Mouse (Mus musculus) MEL (cell line): ENCODE results near the gene Prim1. TPM values are rescaled to one million over a fixed set of nuclear protein-coding genes. Genes with fewer than 3 reads are reported as not detected.
A peak's percentile ranks its signal among the peaks of the same experiment; 100 is the strongest.

ENCODE experiments used
- DNase-seq: peaks from one replicate; pipeline ENCODE4 v3.0.0; 2011; ENCODE audit warnings: low read depth, low spot score
- H3K27ac ChIP-seq: 2 replicates; pipeline ENCODE4 v1.5.1; 2012; ENCODE audit warnings: low read depth, mild to moderate bottlenecking, control low read depth, low read length, moderate library complexity; ENCODE audit not compliant: control insufficient read depth
- H3K27me3 ChIP-seq, 2 experiments: fragments of 150-350 bp in 1 of 2; sonication (generic) in 1 of 2; 2 replicates each; pipeline ENCODE4 v1.6.1; 2012; ENCODE audit warnings: low read length in 2 of 2, mild to moderate bottlenecking in 2 of 2, improper control_type of control experiment in 1 of 2, moderate library complexity in 1 of 2; ENCODE audit not compliant: insufficient read depth in 2 of 2, control insufficient read depth in 1 of 2
- H3K36me3 ChIP-seq, 2 experiments: 2 replicates each; pipeline ENCODE4 v1.6.1; 2012 to 2014; ENCODE audit warnings: low read length in 2 of 2, improper control_type of control experiment in 1 of 2, inconsistent platforms in 1 of 2, mild to moderate bottlenecking in 1 of 2; ENCODE audit not compliant: insufficient read depth in 2 of 2, control insufficient read depth in 1 of 2
- H3K4me1 ChIP-seq, 2 experiments: fragments of 150-350 bp in 1 of 2; sonication (generic) in 1 of 2; 2 replicates each; pipeline ENCODE4 v1.6.1; 2012; ENCODE audit warnings: low read length in 2 of 2, improper control_type of control experiment in 1 of 2, mild to moderate bottlenecking in 1 of 2; ENCODE audit not compliant: insufficient read depth in 2 of 2, control insufficient read depth in 1 of 2
- H3K4me3 ChIP-seq, 2 experiments: fragments of 150-350 bp in 1 of 2; sonication (generic) in 1 of 2; 2 replicates each; pipeline ENCODE4 v1.5.1; 2012; ENCODE audit warnings: low read depth in 2 of 2, low read length in 2 of 2, mild to moderate bottlenecking in 2 of 2, moderate library complexity in 2 of 2, control low read depth in 1 of 2, improper control_type of control experiment in 1 of 2; ENCODE audit not compliant: control insufficient read depth in 1 of 2, insufficient read depth in 1 of 2
- H3K79me2 ChIP-seq: 2 replicates; pipeline ENCODE4 v1.6.1; 2012; ENCODE audit warnings: mild to moderate bottlenecking, low read length, moderate library complexity; ENCODE audit not compliant: control insufficient read depth, poor library complexity, insufficient read depth
- H3K9ac ChIP-seq: 2 replicates; pipeline ENCODE4 v1.6.1; 2012; ENCODE audit warnings: low read depth, mild to moderate bottlenecking, control low read depth, low read length, moderate library complexity; ENCODE audit not compliant: control insufficient read depth, poor library complexity, severe bottlenecking
- H3K9me3 ChIP-seq: fragments of 150-350 bp; sonication (generic); replicated peaks from 2 replicates; pipeline ENCODE4 v1.6.1; 2012; ENCODE audit warnings: mild to moderate bottlenecking, low read length, improper control_type of control experiment, moderate library complexity; ENCODE audit not compliant: insufficient read depth
- BHLHE40 ChIP-seq: IDR thresholded peaks from 2 replicates; pipeline ENCODE4 v1.6.1; 2012; ENCODE audit warnings: low read depth, mild to moderate bottlenecking, inconsistent platforms, low read length, improper control_type of control experiment, borderline replicate concordance
- CHD2 ChIP-seq: IDR thresholded peaks from 2 replicates; pipeline ENCODE4 v1.6.1; 2011; ENCODE audit warnings: low read length, improper control_type of control experiment
- CTCF ChIP-seq, 3 experiments: IDR thresholded peaks in 2 of 3; conservative IDR thresholded peaks in 1 of 3; 2 replicates each; pipeline ENCODE4 v1.5.1; 2011 to 2012; ENCODE audit warnings: low read length in 3 of 3, low read depth in 2 of 3, mild to moderate bottlenecking in 2 of 3, improper control_type of control experiment in 1 of 3, inconsistent platforms in 1 of 3, mixed read lengths in 1 of 3, moderate library complexity in 1 of 3; ENCODE audit not compliant: control insufficient read depth in 1 of 3, insufficient read depth in 1 of 3, poor library complexity in 1 of 3, severe bottlenecking in 1 of 3
- EP300 ChIP-seq, 2 experiments: IDR thresholded peaks; 2 replicates each; pipeline ENCODE4 v1.6.1; 2011; ENCODE audit warnings: improper control_type of control experiment in 2 of 2, low read length in 2 of 2, low read depth in 1 of 2, mild to moderate bottlenecking in 1 of 2
- ETS1 ChIP-seq: IDR thresholded peaks from 2 replicates; pipeline ENCODE4 v1.6.1; 2012; ENCODE audit warnings: low read depth, mild to moderate bottlenecking, inconsistent platforms, low read length, improper control_type of control experiment, moderate library complexity
- GABPA ChIP-seq: IDR thresholded peaks from 2 replicates; pipeline ENCODE4 v1.6.1; 2012; ENCODE audit warnings: low read depth, mild to moderate bottlenecking, inconsistent platforms, low read length, improper control_type of control experiment, moderate library complexity
- GATA1 ChIP-seq: IDR thresholded peaks from 2 replicates; pipeline ENCODE4 v1.6.1; 2011; ENCODE audit warnings: low read depth, low read length, improper control_type of control experiment
- JUND ChIP-seq: IDR thresholded peaks from 2 replicates; pipeline ENCODE4 v1.6.1; 2011; ENCODE audit warnings: low read depth, mild to moderate bottlenecking, improper control_type of control experiment, low read length
- KAT2A ChIP-seq: conservative IDR thresholded peaks from 2 replicates; pipeline ENCODE4 v1.6.1; 2012; ENCODE audit warnings: low read depth, low read length, improper control_type of control experiment, inconsistent platforms
- MAFK ChIP-seq: IDR thresholded peaks from 2 replicates; pipeline ENCODE4 v1.6.1; 2011; ENCODE audit warnings: low read depth, mild to moderate bottlenecking, low read length, improper control_type of control experiment, borderline replicate concordance
- MAZ ChIP-seq: IDR thresholded peaks from 2 replicates; pipeline ENCODE4 v1.6.1; 2012; ENCODE audit warnings: low read depth, mild to moderate bottlenecking, inconsistent platforms, low read length, improper control_type of control experiment
- MEF2A ChIP-seq: IDR thresholded peaks from 2 replicates; pipeline ENCODE4 v1.6.1; 2014; ENCODE audit warnings: low read depth, mild to moderate bottlenecking, inconsistent platforms, low read length, improper control_type of control experiment; ENCODE audit not compliant: poor library complexity, insufficient replicate concordance, severe bottlenecking; ENCODE audit errors: extremely low read depth
- MXI1 ChIP-seq: IDR thresholded peaks from 2 replicates; pipeline ENCODE4 v1.6.1; 2011; ENCODE audit warnings: mild to moderate bottlenecking, low read depth, low read length, improper control_type of control experiment
- MYC ChIP-seq: IDR thresholded peaks from 2 replicates; pipeline ENCODE4 v1.6.1; 2011; ENCODE audit warnings: low read depth, mild to moderate bottlenecking, low read length, improper control_type of control experiment, moderate library complexity
- POLR2AphosphoS2 ChIP-seq: IDR thresholded peaks from 2 replicates; pipeline ENCODE4 v1.6.1; 2011; ENCODE audit warnings: low read length, improper control_type of control experiment
- POLR2AphosphoS5 ChIP-seq: IDR thresholded peaks from 2 replicates; pipeline ENCODE4 v1.6.1; 2012; ENCODE audit warnings: low read depth, borderline replicate concordance, mild to moderate bottlenecking, inconsistent platforms, low read length, moderate library complexity, mixed read lengths
- RCOR1 ChIP-seq: IDR thresholded peaks from 2 replicates; pipeline ENCODE4 v1.6.1; 2012; ENCODE audit warnings: low read depth, mild to moderate bottlenecking, inconsistent platforms, low read length, improper control_type of control experiment
- SIN3A ChIP-seq: IDR thresholded peaks from 2 replicates; pipeline ENCODE4 v1.6.1; 2012; ENCODE audit warnings: low read length, improper control_type of control experiment, inconsistent platforms
- TAL1 ChIP-seq: IDR thresholded peaks from 2 replicates; pipeline ENCODE4 v1.6.1; 2012; ENCODE audit warnings: mild to moderate bottlenecking, inconsistent platforms, low read length, moderate library complexity, mixed read lengths
- TBP ChIP-seq: IDR thresholded peaks from 2 replicates; pipeline ENCODE4 v1.8.0; 2011; ENCODE audit warnings: low read depth, low read length, improper control_type of control experiment
- TCF12 ChIP-seq: IDR thresholded peaks from 2 replicates; pipeline ENCODE4 v1.6.1; 2014; ENCODE audit warnings: low read depth, mild to moderate bottlenecking, inconsistent platforms, low read length, improper control_type of control experiment, moderate library complexity
- UBTF ChIP-seq: IDR thresholded peaks from 2 replicates; pipeline ENCODE4 v1.6.1; 2012; ENCODE audit warnings: low read depth, mild to moderate bottlenecking, inconsistent platforms, low read length, improper control_type of control experiment, moderate library complexity, borderline replicate concordance; ENCODE audit not compliant: insufficient read depth
- USF1 ChIP-seq: IDR thresholded peaks from 2 replicates; pipeline ENCODE4 v1.6.1; 2014; ENCODE audit warnings: low read depth, mild to moderate bottlenecking, inconsistent platforms, low read length, improper control_type of control experiment, moderate library complexity
- ZKSCAN1 ChIP-seq: IDR thresholded peaks from 2 replicates; pipeline ENCODE4 v1.6.1; 2012; ENCODE audit warnings: low read depth, mild to moderate bottlenecking, inconsistent platforms, low read length, improper control_type of control experiment, moderate library complexity
- ZNF384 ChIP-seq: IDR thresholded peaks from 2 replicates; pipeline ENCODE4 v1.6.1; 2012; ENCODE audit warnings: low read depth, mild to moderate bottlenecking, inconsistent platforms, low read length, improper control_type of control experiment
- polyA plus RNA-seq, 2 experiments: library from polyadenylated mRNA; stranded (reverse) in 1 of 2; unstranded in 1 of 2; fragments of >175 nt in 1 of 2; fragments of >200 nt in 1 of 2; gene quantifications; 2 replicates each; pipeline versions ENCODE4 v1.2.1 to v1.2.4; 2012; ENCODE audit warnings: low replicate concordance in 2 of 2, low read depth in 1 of 2; ENCODE audit not compliant: insufficient read length in 2 of 2, insufficient read depth in 1 of 2, missing spikeins in 1 of 2
- total RNA-seq: library from RNA; depleted of rRNA; stranded (reverse); fragments of 300-350 nt; gene quantifications from 2 replicates; pipeline ENCODE4 v1.2.3, GENCODE M21; 2012

The Prim1 gene
- total and polyA plus RNA-seq, 3 experiments = 71.5 to 74.0 TPM; not detected in 1

DNA sequence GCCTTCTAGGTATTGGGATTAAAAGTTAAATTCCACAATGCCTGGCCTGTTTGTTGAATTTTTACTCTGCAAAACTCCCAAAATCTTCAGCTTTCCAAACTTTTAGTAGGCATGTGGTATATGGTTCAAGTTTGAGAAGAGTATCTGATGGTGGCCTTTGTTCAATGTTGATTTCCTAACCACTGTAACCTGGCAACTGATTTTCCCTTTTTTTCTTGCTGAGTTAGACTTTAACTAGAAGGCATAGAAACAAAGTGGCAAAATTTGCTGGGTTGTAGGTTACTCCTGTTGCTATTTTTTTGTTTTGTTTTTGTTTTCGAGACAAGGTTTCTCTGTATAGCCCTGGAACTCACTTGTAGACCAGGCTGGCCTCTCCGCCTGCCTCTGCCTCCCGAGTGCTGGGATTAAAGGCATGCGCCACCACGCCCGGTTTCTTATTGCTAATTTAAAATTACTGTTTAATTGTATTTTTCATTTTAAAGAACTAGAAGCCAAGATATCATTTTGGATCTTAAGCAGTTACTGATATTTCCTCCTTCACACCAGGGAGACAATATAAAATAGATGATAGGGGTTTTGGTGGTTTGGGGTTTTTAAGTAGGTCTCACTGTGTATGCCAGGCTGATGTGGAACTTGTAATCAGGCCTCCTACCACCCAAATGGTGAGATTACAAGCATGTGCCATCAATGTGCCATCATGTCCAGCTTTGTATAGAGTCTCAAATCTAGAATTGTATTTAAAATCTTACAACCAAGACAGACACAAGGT lies 47.4 kb downstream of the Prim1 start (continued):
- TF ChIP-seq RCOR1 (no peak; the same call in 1 of the 2 replicates), MYC (0 out of 2 replicates have a peak, but pooled peaks have one; percentile 17), GATA1 (0 out of 2 replicates have a peak, but pooled peaks have one; percentile 3), MEF2A (no peak), CHD2 (no peak), BHLHE40 (no peak)

DNA sequence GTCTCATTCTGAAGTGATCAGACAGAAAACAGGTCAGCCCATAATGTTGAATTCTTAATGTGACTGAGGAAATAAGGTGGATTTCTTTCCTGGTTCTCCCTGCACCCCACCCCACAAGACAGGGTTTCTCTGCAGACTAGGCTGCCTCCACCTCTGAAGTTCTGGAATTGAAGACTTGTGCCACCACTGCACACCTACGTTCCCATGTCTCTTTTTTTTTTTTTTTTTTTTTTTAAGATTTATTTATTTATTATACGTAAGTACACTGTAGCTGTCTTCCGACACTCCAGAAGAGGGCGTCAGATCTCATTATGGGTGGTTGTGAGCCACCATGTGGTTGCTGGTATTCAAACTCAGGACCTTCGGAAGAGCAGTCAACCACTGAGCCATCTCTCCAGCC lies 51.1 kb downstream of the Prim1 start:
- TF ChIP-seq MAFK = no peak
- TF ChIP-seq ZNF384 = peak; percentile 82
- Histone ChIP-seq H3K4me3 (no peak overlapping the region), H3K36me3 (peaks cover 38 to 71% of the 10 kb centered on the region in 2 experiments), H3K27ac (no peak overlapping the region), H3K4me1 (peaks cover 30% of the 10 kb centered on the region in 2 experiments), H3K79me2 (peaks cover 75% of the 10 kb centered on the region), H3K9ac (no peak overlapping the region), H3K9me3 (no peaks in the 10 kb centered on the region), H3K27me3 (no peaks in the 10 kb centered on the region)
- no peak for DNase-seq

DNA sequence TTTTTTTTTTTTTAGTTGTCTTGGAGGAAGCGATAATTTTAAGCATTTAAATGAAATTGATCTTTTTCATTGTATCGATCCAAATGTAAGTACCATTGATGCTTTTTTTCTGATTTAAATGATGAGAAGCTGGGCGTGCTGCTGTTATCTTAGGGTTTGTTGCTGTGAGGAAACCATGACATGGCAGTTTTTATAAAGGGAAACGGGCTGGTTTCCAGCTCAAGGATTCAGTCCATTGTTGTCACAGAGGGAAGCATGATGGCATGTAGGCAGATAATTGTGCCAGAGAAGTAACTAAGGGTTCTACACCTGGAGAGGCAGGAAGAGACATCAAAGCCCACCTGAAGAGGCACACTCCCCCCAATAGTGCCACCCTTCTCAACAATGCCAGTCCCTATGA lies 54.2 kb downstream of the Prim1 start:
- no peaks in the 10 kb centered on the region for H3K27me3 ChIP-seq
- H3K4me3 ChIP-seq = no peak overlapping the region
- no peak overlapping the region for H3K9ac ChIP-seq
- TF ChIP-seq MAFK = peak; percentile 81; the same call in 1 of the 2 replicates
- TF ChIP-seq TBP = no peak
- TF ChIP-seq POLR2AphosphoS5 = no peak
- no peak for TF ChIP-seq POLR2AphosphoS2
- no peak for TF ChIP-seq JUND
- TF ChIP-seq MAZ = no peak
- TF ChIP-seq ETS1 = peak; percentile 89
- TF ChIP-seq ZNF384 = peak; percentile 13; the same call in 1 of the 2 replicates
- 0 out of 2 replicates have a peak, but pooled peaks have one; percentile 19 for TF ChIP-seq TCF12
- TF ChIP-seq MXI1 = peak; percentile 80
- TF ChIP-seq GABPA = peak; percentile 80
- TF ChIP-seq UBTF = no peak
- peak; percentile 48; the same call in 1 of the 2 replicates for TF ChIP-seq GATA1
- no peak for TF ChIP-seq USF1
- TF ChIP-seq EP300 (IDR thresholded peaks at IDR 0.05; ENCODE audit: low read depth in 1 of 2, low read length in 2 of 2) = peak; percentile 48 to 59; a peak in 3 of 4 replicates
- peak; percentile 77 for TF ChIP-seq SIN3A
- peak; percentile 50 for TF ChIP-seq RCOR1
- TF ChIP-seq CTCF (IDR thresholded peaks at IDR 0.05 in 2 of 3, conservative IDR thresholded peaks at IDR 0.05 in 1 of 3; ENCODE audit: control insufficient read depth in 1 of 3, insufficient read depth in 1 of 3, low read depth in 2 of 3, low read length in 3 of 3, poor library complexity in 1 of 3, severe bottlenecking in 1 of 3) = no peak
- TF ChIP-seq ZKSCAN1 = no peak
- no peak for TF ChIP-seq KAT2A
- TF ChIP-seq TAL1 = no peak
- no peak overlapping the region; the same call in 1 of the 2 replicates for H3K27ac ChIP-seq
- DNase-seq = peak; percentile 75
- peaks cover 57% of the 10 kb centered on the region for H3K79me2 ChIP-seq
- H3K4me1 ChIP-seq = peaks cover 14 to 15% of the 10 kb centered on the region in 2 experiments
- peaks cover 49 to 50% of the 10 kb centered on the region in 2 experiments for H3K36me3 ChIP-seq
- no peaks in the 10 kb centered on the region for H3K9me3 ChIP-seq
